Mouse (Mus musculus) gastrocnemius, postnatal 25 days (tissue): ENCODE data around the gene Dolpp1. TPM values are rescaled to one million over a fixed set of nuclear protein-coding genes. Genes with fewer than 3 reads are reported as not detected.

Experiments
- DNase-seq: peaks from one replicate; pipeline ENCODE4 v3.0.0; 2022
- long read RNA-seq, 2 experiments: library from polyadenylated mRNA; stranded (forward); transcript quantifications; one replicate each; pipeline ENCODE4 v2.0.0; 2021
- total RNA-seq, 2 experiments: library from RNA; stranded (reverse); gene quantifications; 1 replicate in 1 of 2; 2 replicates in 1 of 2; pipeline ENCODE4 v1.2.3; 2021

The Dolpp1 gene
- total RNA-seq: 1 to 10 TPM; 5.2 to 6.8 TPM
- long read RNA-seq, experiment 1, partial matches to known transcripts: 0 of 5 reads
- long read RNA-seq, experiment 1, other reads (novel, unspliced or antisense): 1 of 5 reads
- long read RNA-seq, experiment 2, partial matches to known transcripts: 1 of 5 reads
- long read RNA-seq, experiment 2, other reads (novel, unspliced or antisense): 1 of 5 reads

DNA sequence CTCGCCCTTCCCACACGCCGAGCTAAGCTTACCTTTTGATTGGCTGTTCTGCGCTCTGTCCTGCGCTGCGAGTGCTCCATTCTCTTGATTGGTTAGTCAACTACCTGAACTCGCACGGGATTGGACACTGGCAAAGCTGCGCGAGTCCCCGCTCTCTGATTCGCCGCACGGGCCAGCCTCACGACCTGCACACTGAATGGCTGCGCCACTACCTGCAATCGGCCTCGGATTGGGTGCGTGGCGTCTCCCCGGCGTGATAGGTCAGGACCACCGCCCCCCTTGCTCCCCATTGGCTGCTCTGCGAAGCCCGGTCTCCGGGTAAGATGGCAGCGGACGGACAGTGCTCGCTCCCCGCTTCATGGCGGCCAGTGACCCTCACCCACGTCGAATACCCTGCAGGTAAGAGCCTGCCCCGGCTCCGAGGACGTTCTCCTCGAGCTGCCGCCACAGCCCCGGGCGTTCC is at the start of gene Dolpp1:
Gene Dolpp1, plus strand, starts transcription at position 141 of the 463 bp plus-strand sequence.
- peak; percentile 99 for DNase-seq

DNA sequence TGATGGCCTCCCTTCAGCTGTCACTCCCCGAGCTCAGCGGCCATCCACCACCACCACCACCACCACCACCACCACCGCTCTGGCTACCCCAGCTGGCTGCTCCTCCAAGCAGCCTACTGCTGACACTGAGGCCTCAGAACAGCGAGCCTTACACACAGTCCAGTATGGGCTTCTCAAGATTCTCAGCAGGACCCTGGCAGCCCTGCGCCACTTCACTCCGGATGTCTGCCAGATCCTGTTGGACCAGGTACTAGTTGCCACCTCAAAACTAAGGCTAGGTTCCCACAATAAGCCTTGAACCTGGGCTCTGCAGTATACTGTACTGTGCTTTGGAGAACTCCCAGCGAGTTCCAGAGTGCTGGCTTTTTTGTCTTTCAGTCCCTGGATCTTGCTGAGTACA is 49.5 kb upstream of the Dolpp1 start:
- no peak for DNase-seq

DNA sequence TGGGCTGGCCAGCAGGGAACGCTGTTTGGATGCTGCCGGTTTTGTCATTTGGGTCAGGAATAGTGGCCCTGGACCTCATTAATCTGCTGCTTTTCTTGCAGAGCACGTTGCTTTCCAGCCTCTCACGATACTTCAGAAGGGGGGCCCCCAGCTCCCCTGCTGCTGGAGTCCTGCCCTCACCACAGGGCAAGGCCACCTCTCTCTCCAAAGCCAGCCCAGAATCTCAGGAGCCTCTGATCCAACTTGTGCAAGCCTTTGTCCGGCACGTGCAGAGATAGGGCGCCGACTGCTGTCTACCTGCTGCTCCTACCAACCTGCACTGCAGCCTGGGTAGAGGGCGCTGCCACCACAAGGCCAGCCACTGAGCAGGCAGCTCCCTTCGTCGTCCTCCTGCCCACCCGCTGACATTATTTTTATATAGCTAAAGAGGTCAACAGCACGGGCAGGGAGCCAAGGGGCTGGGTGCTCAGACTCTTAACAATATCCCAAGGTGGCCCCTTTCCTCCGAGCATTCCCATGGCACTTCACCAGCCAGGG is 48.4 kb upstream of the Dolpp1 start:
- DNase-seq: no peak

DNA sequence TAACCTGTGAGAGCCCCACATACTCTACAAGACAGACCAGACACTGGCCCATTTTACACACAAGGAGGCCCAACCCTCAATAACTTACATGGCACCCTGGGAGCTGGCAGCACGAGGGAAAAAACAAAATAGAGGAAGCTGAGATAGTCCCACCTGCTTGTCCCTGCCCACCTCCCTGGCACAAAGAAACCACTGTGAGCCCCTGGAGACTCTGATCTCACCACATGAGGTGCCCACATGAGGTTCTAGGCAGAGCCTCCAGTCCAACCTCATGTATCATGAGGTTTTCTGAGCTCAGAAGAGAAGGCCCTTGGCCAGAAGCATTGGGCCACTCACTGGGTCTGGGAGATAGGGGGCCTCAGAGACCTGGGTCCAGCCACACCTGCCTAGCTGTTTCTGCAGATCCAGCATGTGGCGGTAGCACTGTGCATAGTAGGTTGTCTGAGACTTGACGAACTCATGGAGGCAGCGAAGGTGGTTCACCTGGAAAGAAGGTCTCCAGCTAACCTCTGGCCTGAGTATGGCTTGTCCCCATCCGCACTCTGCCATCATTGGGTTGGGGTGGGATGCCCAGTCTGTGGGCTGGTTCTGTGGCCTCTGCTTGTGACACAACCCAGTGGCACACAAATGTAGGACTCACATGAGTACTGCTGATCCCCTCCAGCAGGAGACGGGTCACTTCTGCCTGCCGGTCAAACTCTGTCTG is 45.9 kb upstream of the Dolpp1 start:
- DNase-seq: no peak

DNA sequence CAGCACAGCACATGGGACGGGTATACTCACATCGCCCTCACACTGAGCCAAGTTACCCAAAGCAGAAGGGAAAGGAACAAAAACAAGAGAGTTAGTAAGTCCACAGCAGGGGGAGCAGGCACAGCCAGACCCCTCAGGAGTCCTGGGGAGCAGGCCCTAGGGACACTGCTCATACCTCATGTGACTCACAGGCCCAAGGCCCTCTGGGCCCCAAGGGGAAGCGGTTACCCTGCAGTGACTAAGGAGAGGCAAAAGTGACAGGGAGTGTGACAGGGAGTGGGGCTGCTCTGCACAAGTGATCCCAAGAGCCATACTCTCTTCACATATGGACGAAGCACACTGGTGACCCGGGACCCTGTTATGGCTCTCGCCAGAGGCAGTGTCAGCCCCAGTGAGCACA is 42.9 kb upstream of the Dolpp1 start:
- DNase-seq: no peak

DNA sequence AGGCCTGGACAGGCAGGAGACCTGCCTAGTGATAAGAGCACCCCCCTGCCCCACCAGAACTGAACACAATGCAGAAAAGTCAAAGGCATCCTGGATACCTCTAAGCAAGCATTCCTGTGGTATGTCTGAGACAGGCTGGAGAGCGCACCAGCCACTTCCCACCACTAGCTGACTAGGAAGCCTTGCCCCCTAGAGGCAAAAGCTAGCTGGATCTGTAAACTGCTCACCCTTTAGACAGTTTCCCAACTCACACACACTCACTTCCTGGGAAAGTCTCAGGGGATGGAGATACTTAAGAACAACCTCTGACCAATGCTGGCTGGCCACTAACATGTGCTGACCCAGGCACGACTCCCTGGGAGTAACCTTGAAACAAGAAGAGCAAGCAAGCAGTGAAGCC is 40.9 kb upstream of the Dolpp1 start:
- DNase-seq: no peak

DNA sequence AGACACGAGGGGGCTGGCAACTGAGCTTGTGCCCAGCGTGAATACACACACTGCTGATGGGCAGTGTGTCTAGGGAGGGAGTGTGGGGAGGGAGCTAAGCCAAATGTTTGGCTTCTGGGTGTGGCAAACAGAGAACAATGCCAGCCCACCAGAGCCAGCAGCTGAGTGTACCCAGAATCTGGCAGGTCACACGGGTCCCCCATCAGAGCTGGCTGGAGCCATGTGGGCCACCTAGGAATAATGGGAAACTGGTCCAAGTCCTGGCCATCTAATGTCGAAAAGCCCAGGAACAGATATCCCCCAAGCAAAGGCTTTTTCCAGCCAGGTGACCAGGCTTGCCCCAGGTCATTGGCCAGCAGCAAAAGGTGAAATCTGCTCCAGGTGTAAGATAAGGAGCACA is 36.2 kb upstream of the Dolpp1 start:
- DNase-seq: no peak

DNA sequence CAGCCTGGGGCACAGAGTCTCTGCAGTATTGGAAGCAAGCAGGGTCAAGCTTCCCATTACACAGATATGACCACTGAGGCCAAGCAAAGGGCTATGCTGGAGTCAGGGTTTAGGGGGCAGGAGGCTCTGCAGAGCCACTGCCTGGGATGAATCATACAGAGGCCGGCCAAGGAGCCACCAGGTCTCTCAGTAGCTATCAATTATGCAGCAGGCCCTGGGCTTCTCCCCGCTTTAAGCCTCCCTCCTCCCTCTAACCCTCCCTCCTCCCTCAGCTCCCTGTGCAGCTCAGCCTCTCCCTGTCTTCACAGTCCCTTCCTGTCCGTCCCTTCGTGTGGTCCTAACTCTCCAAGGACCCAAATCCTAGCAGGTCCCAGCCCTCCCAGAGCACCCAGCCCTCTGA is 35.8 kb upstream of the Dolpp1 start:
- DNase-seq: no peak

DNA sequence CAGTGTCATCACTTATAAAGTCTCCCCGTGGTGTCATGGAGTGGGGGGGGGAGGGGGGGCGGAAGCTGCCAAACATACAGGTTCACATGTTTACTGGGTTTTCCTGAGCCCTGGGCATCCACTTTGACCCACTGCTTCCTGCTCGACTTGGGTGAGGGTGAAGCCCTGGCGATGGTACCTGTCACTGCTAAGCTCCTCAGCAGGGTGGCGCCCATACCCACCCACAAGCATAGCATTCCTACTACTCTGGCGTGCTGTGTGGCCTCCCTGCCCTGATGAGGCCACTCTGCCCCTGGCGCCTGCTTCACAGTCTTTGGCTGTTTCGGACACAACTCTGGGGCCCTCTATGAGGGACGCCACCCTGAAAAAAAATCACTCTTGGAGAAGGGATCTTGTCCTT is 35.1 kb upstream of the Dolpp1 start:
- no peak for DNase-seq

DNA sequence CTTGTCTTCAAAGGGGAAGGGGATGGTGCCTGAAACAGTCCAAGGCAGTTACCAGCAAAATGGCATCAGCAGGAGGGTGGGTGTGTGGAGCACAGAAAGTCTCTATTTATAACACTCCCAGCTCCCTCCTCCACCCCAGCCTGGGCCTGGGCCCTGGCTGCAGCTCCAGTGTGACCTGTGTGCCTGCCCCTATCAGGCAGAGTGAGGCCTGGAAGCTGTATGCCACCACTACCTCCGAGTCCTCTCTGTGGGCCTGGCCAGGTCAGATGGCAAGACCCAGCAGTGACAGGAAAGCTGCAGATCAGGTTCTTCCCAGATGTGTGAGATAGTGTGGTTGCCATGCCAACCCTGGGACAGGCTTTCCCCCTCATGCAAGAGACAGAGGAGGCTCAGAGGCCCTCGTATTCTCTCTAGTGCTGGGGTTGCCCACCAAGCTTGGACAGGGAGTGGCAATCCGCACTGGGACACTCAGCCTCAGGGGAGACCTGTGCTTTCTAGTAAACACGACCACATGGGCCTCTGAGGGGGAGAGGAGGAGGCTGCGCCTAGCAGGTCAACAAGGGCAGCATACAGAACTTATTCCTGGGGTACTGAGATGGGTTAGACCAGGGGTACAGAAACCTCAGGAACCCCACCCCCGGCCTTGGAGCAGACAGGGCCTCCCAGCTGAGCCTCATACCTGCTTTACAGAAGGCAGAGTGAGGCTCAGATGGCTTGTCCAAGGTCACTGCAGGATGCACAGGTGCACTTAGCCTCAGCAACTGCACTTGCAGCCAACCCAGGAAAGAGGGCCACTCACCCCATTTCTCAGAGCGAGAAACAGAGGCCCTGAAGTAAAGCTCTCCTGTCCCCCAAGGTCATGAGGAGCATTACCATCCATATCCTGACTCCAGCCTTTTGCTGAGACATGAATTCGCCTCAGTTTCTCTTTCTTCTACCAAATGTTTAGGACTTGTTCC is 34.2 kb upstream of the Dolpp1 start:
- DNase-seq: no peak

DNA sequence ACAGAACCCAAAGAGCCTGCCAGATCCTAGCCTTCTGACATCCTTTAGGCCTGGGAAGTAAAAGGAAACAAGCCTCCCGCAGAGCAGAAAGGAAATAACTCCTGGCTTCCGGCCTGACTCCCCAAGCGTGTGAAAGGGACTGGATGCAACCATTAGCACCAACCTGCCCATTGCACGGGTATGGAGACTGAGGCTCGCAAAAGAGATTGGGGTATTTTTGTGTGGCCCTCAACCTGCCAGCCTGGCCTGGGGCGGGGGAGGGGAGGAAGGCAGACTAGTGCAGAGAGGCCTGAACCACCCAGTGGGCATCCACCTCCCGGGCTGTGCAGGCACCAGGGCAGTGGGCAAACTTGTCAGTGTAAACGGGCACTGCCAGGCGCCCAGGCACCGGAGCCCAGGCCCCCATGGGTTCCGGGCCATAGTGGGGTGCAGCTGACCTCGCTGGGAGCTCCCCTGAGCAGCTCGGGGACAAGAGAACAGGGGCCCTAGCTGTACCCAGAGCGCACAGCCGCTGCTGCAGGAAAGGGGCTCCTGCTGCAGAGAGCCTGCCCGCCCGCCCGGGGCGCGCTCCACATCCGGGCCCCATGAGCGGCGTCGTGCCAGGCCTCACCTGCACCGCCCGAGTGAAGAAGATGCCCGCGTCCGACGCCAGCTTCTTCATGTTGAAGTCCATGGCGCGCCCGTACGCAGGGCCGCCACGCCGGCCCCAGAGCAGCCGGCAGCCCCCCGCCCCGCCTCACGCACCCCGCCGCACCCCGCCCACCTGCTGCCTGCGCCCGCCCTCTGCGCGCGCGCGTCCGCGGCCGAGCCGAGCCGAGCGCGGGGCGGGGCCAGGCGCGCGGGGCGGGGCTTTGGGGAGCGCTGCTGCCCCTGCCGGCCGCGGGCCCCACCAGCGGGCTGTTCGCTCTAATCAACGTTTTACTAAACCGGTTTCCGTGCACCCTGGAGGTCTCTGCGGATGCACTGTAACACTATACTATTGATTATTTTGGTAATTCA is 33.2 kb upstream of the Dolpp1 start, which contains the start of gene Sh3glb2:
Gene Sh3glb2, minus strand, starts transcription at position 805 of the 999 bp plus-strand sequence.
- DNase-seq: peak; percentile 84

DNA sequence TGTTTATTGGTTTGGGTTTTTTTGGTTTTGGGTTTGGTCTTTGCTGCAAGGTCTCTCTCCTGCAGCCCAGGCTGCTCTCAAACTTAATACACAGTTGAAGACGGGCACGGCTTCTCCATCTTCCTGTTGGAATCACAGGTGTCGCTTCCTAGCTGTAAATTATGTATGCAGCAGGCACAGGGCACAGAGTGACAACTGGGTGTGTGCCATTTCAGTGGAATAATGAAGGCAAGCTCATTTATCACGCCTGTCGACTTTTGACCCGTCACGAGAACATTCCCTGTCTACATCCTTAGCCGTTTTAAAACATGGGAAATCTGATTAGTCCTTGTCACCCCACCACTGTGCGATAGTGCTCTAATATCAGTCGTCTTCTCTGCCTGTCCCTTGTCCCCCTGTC is 31.4 kb upstream of the Dolpp1 start:
- DNase-seq: no peak

DNA sequence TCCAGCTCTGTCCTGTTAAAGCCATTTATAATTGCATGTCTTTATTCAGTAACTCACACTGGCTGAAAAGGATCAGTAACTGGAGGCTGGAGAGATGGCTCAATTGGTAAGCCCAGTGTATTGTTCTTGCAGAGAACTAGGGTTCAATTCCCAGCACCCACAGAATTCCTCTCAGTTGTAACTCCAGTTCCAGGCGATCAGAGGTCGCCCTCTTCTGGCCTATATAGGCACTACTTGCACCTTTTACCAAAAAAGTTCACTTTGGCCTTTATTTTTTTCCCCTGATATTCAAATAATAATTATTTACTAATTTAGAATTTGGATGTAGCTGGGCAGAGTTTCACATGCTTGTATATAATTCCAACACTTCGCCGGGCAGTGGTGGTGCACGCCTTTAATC is 29.2 kb upstream of the Dolpp1 start:
- DNase-seq: no peak

DNA sequence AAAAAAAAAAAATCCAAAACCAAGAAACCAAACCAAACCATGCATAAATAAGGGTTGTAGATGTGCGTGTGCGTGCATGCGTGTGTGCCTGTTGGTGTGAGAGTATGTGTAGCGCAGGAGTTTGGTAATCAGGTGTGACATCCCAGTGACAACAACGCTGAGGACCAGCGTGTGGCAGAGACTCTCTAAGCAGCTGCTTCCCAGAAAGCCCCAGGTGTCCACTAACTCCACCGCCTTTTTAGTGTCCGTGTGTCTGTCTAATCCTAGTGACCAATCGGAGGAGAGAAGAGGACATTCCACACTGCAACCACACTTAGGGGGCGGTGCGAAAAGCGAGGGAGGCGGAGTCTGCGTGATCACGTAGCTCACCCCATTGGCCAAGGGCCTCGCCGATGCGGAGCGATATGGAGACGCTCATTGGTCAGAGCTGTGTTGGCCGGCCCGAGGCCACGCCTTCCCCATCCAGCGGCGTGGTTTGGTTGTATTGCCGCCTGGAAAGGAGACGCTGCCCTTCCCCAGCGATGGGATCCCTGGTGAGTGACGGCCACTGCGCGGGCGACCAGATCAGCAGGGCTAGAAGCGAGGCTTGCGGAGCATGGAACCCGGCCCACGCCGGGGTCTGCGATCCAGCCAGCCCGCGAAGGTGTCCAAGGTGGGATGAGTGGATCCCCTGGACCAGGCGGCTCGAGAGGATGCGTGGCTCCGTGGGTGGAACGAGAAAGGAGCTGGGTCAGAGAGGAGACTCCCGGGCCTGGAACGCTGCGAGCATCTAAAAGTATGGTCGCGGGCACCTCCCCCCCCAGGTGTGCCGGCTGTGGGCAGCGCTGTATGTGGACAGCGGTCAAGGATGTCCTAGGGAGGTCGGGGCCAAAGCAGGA is 28.0 kb upstream of the Dolpp1 start, which contains the start of gene Miga2:
Gene Miga2, plus strand, starts transcription at position 461 of the 878 bp plus-strand sequence.
- DNase-seq: peak; percentile 99

DNA sequence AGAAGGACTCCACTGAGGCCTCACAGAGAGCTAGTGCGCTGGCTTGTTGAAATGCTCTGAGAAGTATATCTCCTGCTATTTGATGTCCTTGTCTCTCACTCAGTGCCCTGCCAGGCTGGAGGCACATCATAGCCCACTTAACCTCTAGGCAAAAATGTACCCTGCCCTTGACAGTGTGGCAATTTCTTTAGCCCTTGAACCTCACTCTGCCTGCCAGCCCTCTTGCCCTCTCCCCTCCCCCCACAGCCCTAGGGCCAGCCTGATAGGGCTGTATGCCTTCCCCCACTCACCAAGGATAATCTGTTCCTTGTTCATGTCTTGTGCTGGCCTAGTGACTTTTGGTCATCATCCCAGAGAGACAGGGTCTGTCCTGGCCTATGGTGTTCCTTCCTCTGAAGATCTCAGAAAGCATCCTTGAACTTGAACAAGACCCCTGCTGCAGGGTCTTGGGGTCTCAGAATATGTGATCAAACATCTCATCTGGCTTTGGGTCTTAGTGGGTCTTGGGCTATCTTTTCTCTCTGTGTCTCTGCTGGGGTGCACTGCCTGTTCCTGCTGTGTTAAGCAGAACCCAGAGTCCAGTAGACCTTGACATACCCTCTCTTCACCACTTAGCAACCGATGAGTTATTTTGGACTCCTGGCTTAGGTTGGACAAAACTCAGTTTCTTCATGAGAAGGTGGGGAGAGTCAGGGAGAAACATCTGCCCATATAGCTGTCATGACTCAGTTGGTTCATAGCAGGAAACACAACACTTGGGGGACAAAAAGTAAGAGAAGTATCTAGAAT is 26.6 kb upstream of the Dolpp1 start:
- DNase-seq: no peak

DNA sequence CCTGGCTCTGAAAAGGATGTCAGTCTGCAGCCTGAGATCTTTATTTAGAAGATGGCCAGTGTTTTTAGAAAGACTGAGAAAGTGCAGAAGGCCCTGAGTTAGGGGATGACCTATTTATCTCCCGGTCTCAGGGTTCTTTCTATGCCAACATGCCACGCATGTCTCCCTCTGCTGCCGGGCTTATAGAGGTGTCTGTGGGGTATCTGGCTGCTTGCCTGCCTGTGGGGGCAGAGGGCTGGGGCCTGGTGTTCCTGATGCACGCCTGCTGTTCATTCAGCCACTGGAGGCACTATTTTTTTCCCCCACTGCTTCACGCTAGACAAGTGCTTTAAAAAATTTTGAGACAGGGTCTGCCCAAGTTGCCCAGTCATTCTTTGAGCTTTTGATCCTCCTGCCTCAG is 25.9 kb upstream of the Dolpp1 start:
- DNase-seq: no peak

DNA sequence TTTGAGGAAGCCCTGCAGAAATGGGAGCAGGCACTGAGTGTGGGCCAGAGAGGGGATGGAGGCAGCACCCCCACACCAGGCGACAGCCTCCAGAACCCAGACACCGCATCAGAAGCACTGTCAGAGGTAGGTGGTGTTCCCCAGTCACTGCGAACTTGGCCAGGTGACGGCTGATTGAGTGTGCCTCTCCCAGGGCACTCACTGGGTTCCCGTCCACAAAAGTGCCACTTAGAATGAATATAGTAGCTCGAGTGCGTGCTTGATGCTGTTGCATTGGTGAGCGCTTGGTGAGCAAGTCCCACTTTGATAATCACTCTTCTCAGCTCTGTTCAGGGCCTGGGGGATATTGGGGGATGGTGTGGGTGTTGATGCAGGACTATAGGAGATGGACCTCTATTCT is 20.5 kb upstream of the Dolpp1 start:
- no peak for DNase-seq

DNA sequence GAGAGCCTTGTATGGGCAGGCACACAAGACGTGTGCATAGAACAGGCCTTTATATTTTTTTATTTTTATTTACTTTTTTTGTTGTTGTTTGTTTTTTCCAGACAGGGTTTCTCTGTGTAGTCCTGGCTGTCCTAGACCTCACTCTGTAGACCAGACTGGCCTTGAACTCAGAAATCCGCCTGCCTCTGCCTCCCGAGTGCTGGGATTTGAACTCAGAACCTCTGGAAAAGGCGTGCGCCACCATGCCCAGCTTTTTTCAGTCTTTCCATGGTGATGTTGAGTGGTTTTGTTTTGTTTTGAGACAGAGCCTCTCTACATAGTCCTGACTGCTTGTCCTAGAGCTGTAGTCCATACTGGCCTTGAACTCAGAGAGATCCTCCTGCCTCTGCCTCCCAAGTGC is 19.3 kb upstream of the Dolpp1 start:
- DNase-seq: no peak

DNA sequence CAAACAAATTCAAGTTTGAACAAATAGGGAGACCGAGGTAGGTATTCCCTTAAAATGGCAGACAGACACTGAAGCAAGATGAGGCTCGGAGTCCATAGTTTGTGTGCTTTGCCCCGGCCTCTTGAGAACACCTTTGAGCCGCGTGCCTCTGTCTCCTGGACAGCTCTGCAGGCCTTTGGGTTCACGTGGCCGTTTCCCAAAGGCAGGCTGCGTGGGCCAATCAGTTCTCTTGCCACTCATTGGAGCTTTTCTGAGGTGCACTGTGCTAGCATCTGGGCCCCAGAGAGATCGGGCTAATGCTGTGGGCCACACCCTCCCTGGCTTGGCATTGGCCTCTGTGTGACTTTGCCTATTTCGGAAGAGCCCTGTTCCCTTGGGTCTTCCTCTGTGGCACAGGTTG is 16.2 kb upstream of the Dolpp1 start:
- no peak for DNase-seq
